ENCODE assay signal across 8 mouse cellular contexts in genomic region chr7:35649071-35649470, GRCm38 (mm10). TPM values are rescaled to one million over a fixed set of nuclear protein-coding genes. Genes with fewer than 3 reads are reported as not detected.
A peak's percentile ranks its signal among the peaks of the same experiment; 100 is the strongest.
DNase-seq lines count a peak whose midpoint lies in the region; ATAC-seq and TF ChIP-seq lines count a peak whose summit lies in the region.
"Had no signal": no experiment of that assay in that cellular context is flagged by ENCODE, and none has a peak within 500 bp of the region (broad histone marks: within the 10 kb centered on the region; RNA-seq: fewer than 3 reads in every experiment).

No protein-coding gene starts in this region.

- H3K9ac ChIP-seq in ES-E14 (ENCODE audit: insufficient read depth, low read depth, low read length, poor library complexity, severe bottlenecking) = no peak overlapping the region
- H3K9ac ChIP-seq in intestine, embryonic 15.5 days = no peak overlapping the region
- H3K9ac ChIP-seq: midbrain, embryonic 12.5 days had no signal

- H3K27me3 ChIP-seq in intestine, embryonic 15.5 days (replicated peaks) = no peaks in the 10 kb centered on the region
- H3K27me3 ChIP-seq: midbrain, embryonic 12.5 days had no signal

- peak overlapping the region in 1 of 2 experiments; percentile 29; a peak in 3 of 4 replicates for H3K4me3 ChIP-seq in ES-E14 (ENCODE audit: insufficient read depth in 1 of 2, low read depth in 1 of 2, low read length in 2 of 2, poor library complexity in 1 of 2, severe bottlenecking in 1 of 2)
- no peak overlapping the region for H3K4me3 ChIP-seq in intestine, embryonic 15.5 days (replicated peaks)
- H3K4me3 ChIP-seq: midbrain, embryonic 12.5 days had no signal

- WGBS in intestine, embryonic 15.5 days = 48% methylated on average over 3 of the region's 3 CpGs

- H3K27ac ChIP-seq in ES-E14 (ENCODE audit: insufficient read depth, low read depth, low read length, poor library complexity, severe bottlenecking) = no peak overlapping the region
- no peak overlapping the region for H3K27ac ChIP-seq in intestine, embryonic 15.5 days
- H3K27ac ChIP-seq: midbrain, embryonic 12.5 days had no signal

- in situ Hi-C loops in ES-E14 (cut with MboI; ENCODE audit: low sequenced_read_pairs in 2 of 2, unreplicated experiment in 2 of 2) = no loop called here

- peak; percentile 71 for DNase-seq in CD4-positive, CD25-positive, alpha-beta regulatory T cell, adult 2 months (ENCODE audit: low read depth, low spot score)
- peak; percentile 60 for DNase-seq in ES-E14 (ENCODE audit: low read depth, low spot score)
- DNase-seq in kidney, adult 9 months = peak; percentile 85
- DNase-seq in lung, postnatal 4 days = peak; percentile 74 to 78
- DNase-seq in right cerebral cortex, adult 2 months (ENCODE audit: low spot score in 2 of 2) = no peak

- H3K36me3 ChIP-seq in ES-E14 (ENCODE audit: control insufficient read depth, insufficient read depth, low read length, poor library complexity, severe bottlenecking) = peaks cover 7% of the 10 kb centered on the region; the same call in 1 of the 2 replicates
- H3K36me3 ChIP-seq in intestine, embryonic 15.5 days = peaks cover 9% of the 10 kb centered on the region; the same call in 1 of the 2 replicates

- H3K4me2 ChIP-seq in intestine, embryonic 15.5 days (replicated peaks) = no peak overlapping the region
- H3K4me2 ChIP-seq: midbrain, embryonic 12.5 days had no signal

- peaks cover 0 to 2% of the 10 kb centered on the region in 2 experiments; a peak in 1 of 4 replicates for H3K4me1 ChIP-seq in ES-E14 (ENCODE audit: control insufficient read depth in 2 of 2, insufficient read depth in 2 of 2, low read length in 2 of 2, poor library complexity in 1 of 2)
- H3K4me1 ChIP-seq in intestine, embryonic 15.5 days (replicated peaks) = no peaks in the 10 kb centered on the region

- ATAC-seq in common myeloid progenitor, adult 5-6 weeks (replicated peaks; ENCODE audit: low read depth, poor library complexity, severe bottlenecking) = peak; percentile 57
- ATAC-seq in intestine, embryonic 15.5 days = no peak

- H3K9me3 ChIP-seq in ES-E14 (ENCODE audit: control insufficient read depth, insufficient read depth, low read depth, low read length) = no peaks in the 10 kb centered on the region
- no peaks in the 10 kb centered on the region for H3K9me3 ChIP-seq in intestine, embryonic 15.5 days
- H3K9me3 ChIP-seq: midbrain, embryonic 12.5 days had no signal

TF ChIP-seq in ES-E14, 5 proteins besides CTCF, POLR2A, EP300 and RAD21:
- peak; percentile 78; the same call in 1 of the 2 replicates for TF ChIP-seq MAFK (IDR thresholded peaks at IDR 0.05; ENCODE audit: insufficient read depth, low read depth, low read length)
- TF ChIP-seq CHD2 (IDR thresholded peaks at IDR 0.05; ENCODE audit: low read depth, low read length) = no peak
- no peak for TF ChIP-seq ZC3H11A (IDR thresholded peaks at IDR 0.05; ENCODE audit: borderline replicate concordance, low read depth, low read length)
- TF ChIP-seq ZNF384 (IDR thresholded peaks at IDR 0.05; ENCODE audit: low read depth, low read length) = no peak
- no peak for TF ChIP-seq HCFC1 (IDR thresholded peaks at IDR 0.05; ENCODE audit: borderline replicate concordance, insufficient read depth, low read length)
TF ChIP-seq in ES-E14: peak in this region for 1.

RNA-seq across cellular contexts. Expression of gene Pdcd5, which starts 1.8 kb away (rescaled TPM):
- total RNA-seq in ES-E14 (2012; rRNA removed) = 127 and 164 TPM in 2 replicates
- 88.4 and 108 TPM in 2 replicates for total RNA-seq in common myeloid progenitor, adult 5-6 weeks (2017)
- 193 and 197 TPM in 2 replicates for polyA plus RNA-seq in intestine, embryonic 15.5 days (2015; fragmentation: Nextera tagmentation; extraction: Ambion mirVana)

Comparison
In these comparisons a context has a peak if more than half of its experiments do, and no peak if none do; other contexts are left out.
1. DNase-seq: peak in CD4-positive, CD25-positive, alpha-beta regulatory T cell, adult 2 months (single experiment), ES-E14 (single experiment), kidney, adult 9 months (single experiment) and lung, postnatal 4 days (2 of 2); none in right cerebral cortex, adult 2 months (0 of 2).